Mouse (Mus musculus) heart, postnatal 0 days (tissue): ENCODE measurements at regions not wholly inside any gene's neighbourhood (a gene's known extent, or its start where the extent isn't known, plus 50 kb on each side); places are given as distances from the start of the nearest gene placed in this dataset.

Experiments
- ATAC-seq: fragments of 200-750 bp; cut with Nextera tagmentation; 2 replicates; pipeline ENCODE4 v1.8.0; 2017; ENCODE audit warnings: low read depth, moderate number of reproducible peaks, moderate library complexity; ENCODE audit not compliant: insufficient read depth
- DNase-seq: peaks from one replicate; pipeline ENCODE4 v3.0.0-alpha.2; 2016; ENCODE audit warnings: low spot score
- H3K27ac ChIP-seq: fragments of 300-500 bp; sonication (generic); 2 replicates; pipeline ENCODE4 v1.5.1; 2014; ENCODE audit warnings: low read depth, mild to moderate bottlenecking
- H3K27me3 ChIP-seq: fragments of 300-500 bp; sonication (generic); 2 replicates; pipeline ENCODE4 v1.6.1; 2014; ENCODE audit warnings: low read length, mixed read lengths; ENCODE audit not compliant: control insufficient read depth, insufficient read depth
- H3K36me3 ChIP-seq: fragments of 300-500 bp; sonication (generic); replicated peaks from 2 replicates; pipeline ENCODE4 v1.6.1; 2014; ENCODE audit warnings: low read length, mixed read lengths; ENCODE audit not compliant: control insufficient read depth, insufficient read depth
- H3K4me1 ChIP-seq: fragments of 300-500 bp; sonication (generic); 2 replicates; pipeline ENCODE4 v1.6.1; 2014; ENCODE audit warnings: antibody characterized with exemption; ENCODE audit not compliant: control insufficient read depth, insufficient read depth
- H3K4me2 ChIP-seq: fragments of 300-500 bp; sonication (generic); 2 replicates; pipeline ENCODE4 v1.6.1; 2014; ENCODE audit warnings: low read depth, mild to moderate bottlenecking, low read length, moderate library complexity
- H3K4me3 ChIP-seq: fragments of 300-500 bp; sonication (generic); 2 replicates; pipeline ENCODE4 v1.5.1; 2014; ENCODE audit warnings: low read depth, low read length
- H3K9ac ChIP-seq: fragments of 300-500 bp; sonication (generic); replicated peaks from 2 replicates; pipeline ENCODE4 v1.6.1; 2014; ENCODE audit warnings: low read depth, low read length, mixed read lengths
- H3K9me3 ChIP-seq: fragments of 300-500 bp; sonication (generic); replicated peaks from 2 replicates; pipeline ENCODE4 v1.6.1; 2016; ENCODE audit warnings: low read length; ENCODE audit not compliant: control insufficient read depth
- CTCF ChIP-seq: IDR thresholded peaks from 2 replicates; pipeline ENCODE4 v1.5.1; 2016; ENCODE audit warnings: antibody characterized with exemption, control low read depth, low read depth
- EP300 ChIP-seq: IDR thresholded peaks from 2 replicates; pipeline ENCODE4 v1.6.1; 2016; ENCODE audit warnings: antibody characterized with exemption, low read depth
- WGBS: fragments of 180-500 bp; shearing (Covaris S2); extraction: QIAGEN DNeasy Blood & Tissue Kit; methylation state at CpG from one replicate; pipeline ENCODE4 v1.1.7; 2014; 5-methylcytosine and 5-hydroxymethylcytosine counted together

DNA sequence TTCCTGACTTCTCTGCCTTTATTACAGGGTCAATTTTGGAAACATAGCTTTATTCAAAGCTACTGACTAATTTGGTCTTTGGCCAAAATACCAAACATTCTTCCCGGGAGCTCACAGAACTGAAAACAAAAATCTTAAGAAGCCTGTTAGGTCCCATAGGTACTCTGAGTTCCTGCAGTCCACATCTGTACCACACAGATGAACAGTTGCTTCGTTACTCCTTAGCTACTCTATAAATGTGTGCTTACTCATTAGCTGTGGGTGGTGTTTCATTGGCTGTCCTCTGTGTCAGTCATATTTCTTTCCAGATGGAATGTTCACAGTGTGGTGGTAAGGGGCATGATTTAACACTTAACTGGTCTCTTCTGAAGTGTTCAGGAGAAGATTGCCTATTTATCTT, 70.3 kb upstream of the Col11a1 start:
- H3K4me1 ChIP-seq: no peaks in the 10 kb centered on the region
- no peak overlapping the region for H3K27ac ChIP-seq
- WGBS: 44% methylated on average over 2 of the region's 2 CpGs
- no peak overlapping the region for H3K4me2 ChIP-seq
- DNase-seq (no peak), ATAC-seq (no peak)
- no peak overlapping the region for H3K4me3 ChIP-seq
- H3K36me3 ChIP-seq: no peaks in the 10 kb centered on the region
- TF ChIP-seq EP300: no peak
- TF ChIP-seq CTCF: no peak
- no peaks in the 10 kb centered on the region for H3K27me3 ChIP-seq
- no peaks in the 10 kb centered on the region for H3K9me3 ChIP-seq
- H3K9ac ChIP-seq: no peak overlapping the region
